Mouse (Mus musculus) lung, embryonic 14.5 days (tissue): ENCODE measurements around the gene Celf2. TPM values are rescaled to one million over a fixed set of nuclear protein-coding genes. Genes with fewer than 3 reads are reported as not detected.

ENCODE experiments used
- ATAC-seq: fragments of 200-750 bp; cut with Nextera tagmentation; 2 replicates; pipeline ENCODE4 v1.8.0; 2017; ENCODE audit warnings: mild to moderate bottlenecking, moderate TSS enrichment, moderate library complexity; ENCODE audit not compliant: insufficient read depth
- DNase-seq: peaks from one replicate; pipeline ENCODE4 v3.0.0-alpha.2; 2015
- H3K27ac ChIP-seq: fragments of 300-500 bp; sonication (generic); 2 replicates; pipeline ENCODE4 v1.5.1; 2014; ENCODE audit warnings: low read depth, mild to moderate bottlenecking, moderate library complexity
- H3K27me3 ChIP-seq: fragments of 300-500 bp; sonication (generic); 2 replicates; pipeline ENCODE4 v1.6.1; 2014; ENCODE audit warnings: low read length, control low read depth; ENCODE audit not compliant: insufficient read depth
- H3K36me3 ChIP-seq: fragments of 300-500 bp; sonication (generic); 2 replicates; pipeline ENCODE4 v1.6.1; 2014; ENCODE audit warnings: control low read depth; ENCODE audit not compliant: insufficient read depth
- H3K4me1 ChIP-seq: fragments of 300-500 bp; sonication (generic); 2 replicates; pipeline ENCODE4 v1.6.1; 2014; ENCODE audit warnings: antibody characterized with exemption, control low read depth; ENCODE audit not compliant: insufficient read depth
- H3K4me2 ChIP-seq: fragments of 300-500 bp; sonication (generic); 2 replicates; pipeline ENCODE4 v1.6.1; 2014; ENCODE audit warnings: mild to moderate bottlenecking
- H3K4me3 ChIP-seq: fragments of 300-500 bp; sonication (generic); 2 replicates; pipeline ENCODE4 v1.5.1; 2014; ENCODE audit warnings: low read depth, low read length
- H3K9ac ChIP-seq: fragments of 300-500 bp; sonication (generic); 2 replicates; pipeline ENCODE4 v1.6.1; 2014
- H3K9me3 ChIP-seq: fragments of 300-500 bp; sonication (generic); 2 replicates; pipeline ENCODE4 v1.6.1; 2016; ENCODE audit warnings: low read depth, low read length, control low read depth
- CTCF ChIP-seq: IDR thresholded peaks from 2 replicates; pipeline ENCODE4 v1.5.1; 2016; ENCODE audit warnings: antibody characterized with exemption, low read depth
- WGBS: fragments of 180-500 bp; shearing (Covaris S2); extraction: QIAGEN DNeasy Blood & Tissue Kit; methylation state at CpG from one replicate; pipeline ENCODE4 v1.1.7; 2014; 5-methylcytosine and 5-hydroxymethylcytosine counted together
- polyA plus RNA-seq: library from polyadenylated mRNA; unstranded; fragments of >200 nt; fragmentation: Nextera tagmentation; extraction: Ambion mirVana; gene quantifications from 2 replicates; pipeline ENCODE4 v1.2.1, GENCODE M21; 2014

Gene Celf2
- polyA plus RNA-seq, 1 experiment from 2014 or later, result 92.3 TPM

GRCm38 (mm10) chr2:6893095-6893494 lies 616.3 kb downstream of the Celf2 start:
- H3K9me3 ChIP-seq, result no peaks in the 10 kb centered on the region
- H3K27ac ChIP-seq, result no peak overlapping the region
- no peak for DNase-seq
- no peak overlapping the region for H3K4me2 ChIP-seq
- H3K27me3 ChIP-seq, result no peaks in the 10 kb centered on the region
- H3K4me3 ChIP-seq, result no peak overlapping the region
- no peak for TF ChIP-seq CTCF
- H3K4me1 ChIP-seq, result no peaks in the 10 kb centered on the region
- H3K9ac ChIP-seq, result no peak overlapping the region
- 74% methylated on average over 3 of the region's 3 CpGs for WGBS
- H3K36me3 ChIP-seq, result no peaks in the 10 kb centered on the region
- no peak for ATAC-seq

- Histone ChIP-seq H3K27ac (no peak overlapping the region), H3K36me3 (no peaks in the 10 kb centered on the region)
Observed at GRCm38 (mm10) chr2:6884796-6885711, 624.3 kb downstream of the Celf2 start.

DNA sequence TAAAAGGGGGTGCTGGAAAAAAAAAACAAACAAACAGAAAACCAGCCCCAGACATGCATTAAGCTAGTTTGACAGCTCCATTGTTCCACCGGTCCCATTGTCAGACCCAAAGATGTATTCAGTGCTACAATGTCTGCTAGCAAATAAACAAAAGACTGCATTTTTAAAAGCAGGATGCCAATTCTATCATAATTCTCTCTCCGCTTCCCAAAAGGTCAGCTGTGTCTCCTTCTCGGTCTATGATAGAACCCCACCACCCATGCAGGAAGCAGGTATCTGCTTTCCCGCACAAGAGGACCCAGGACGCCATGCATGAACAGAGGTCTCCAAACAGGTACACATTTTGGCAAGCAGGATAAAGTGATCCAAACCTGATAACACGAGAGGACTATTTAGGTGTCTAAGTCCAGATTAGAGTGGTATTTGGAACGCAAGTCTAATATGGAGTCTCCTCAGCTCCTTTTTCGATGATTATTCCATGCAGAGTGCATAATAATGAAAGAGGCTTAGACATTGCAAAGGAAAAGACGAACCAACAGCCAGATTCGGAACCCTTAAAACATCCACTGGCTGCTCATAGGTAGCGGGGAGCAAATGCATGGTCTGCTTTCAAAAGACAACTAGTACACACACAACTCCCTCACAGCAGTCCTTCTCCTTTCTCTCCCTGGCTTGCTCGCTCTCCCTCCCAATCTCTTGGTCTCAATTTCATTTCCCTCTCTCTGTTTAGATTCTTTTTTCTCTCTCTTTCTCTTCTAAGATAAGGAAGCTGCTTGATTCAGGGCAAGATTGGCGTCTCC lies 625.2 kb downstream of the Celf2 start:
- WGBS, result 69% methylated on average over 13 of the region's 13 CpGs
- DNase-seq (no peak), ATAC-seq (no peak)
- Histone ChIP-seq H3K36me3 (no peaks in the 10 kb centered on the region), H3K27me3 (no peaks in the 10 kb centered on the region), H3K9me3 (no peaks in the 10 kb centered on the region), H3K9ac (no peak overlapping the region), H3K4me2 (no peak overlapping the region), H3K4me3 (no peak overlapping the region), H3K27ac (no peak overlapping the region), H3K4me1 (no peaks in the 10 kb centered on the region)
- no peak for TF ChIP-seq CTCF

More at GRCm38 (mm10) chr2:6884796-6885711, 624.3 kb downstream of the Celf2 start:
- H3K4me3 ChIP-seq, result no peak overlapping the region
- DNase-seq, result no peak
- H3K27me3 ChIP-seq, result no peaks in the 10 kb centered on the region
- no peak for TF ChIP-seq CTCF
- no peak overlapping the region for H3K4me2 ChIP-seq
- WGBS, result 56% methylated on average over 8 of the region's 8 CpGs
- H3K9me3 ChIP-seq, result no peaks in the 10 kb centered on the region
- H3K4me1 ChIP-seq, result no peaks in the 10 kb centered on the region
- ATAC-seq, result no peak
- H3K9ac ChIP-seq, result no peak overlapping the region

DNA sequence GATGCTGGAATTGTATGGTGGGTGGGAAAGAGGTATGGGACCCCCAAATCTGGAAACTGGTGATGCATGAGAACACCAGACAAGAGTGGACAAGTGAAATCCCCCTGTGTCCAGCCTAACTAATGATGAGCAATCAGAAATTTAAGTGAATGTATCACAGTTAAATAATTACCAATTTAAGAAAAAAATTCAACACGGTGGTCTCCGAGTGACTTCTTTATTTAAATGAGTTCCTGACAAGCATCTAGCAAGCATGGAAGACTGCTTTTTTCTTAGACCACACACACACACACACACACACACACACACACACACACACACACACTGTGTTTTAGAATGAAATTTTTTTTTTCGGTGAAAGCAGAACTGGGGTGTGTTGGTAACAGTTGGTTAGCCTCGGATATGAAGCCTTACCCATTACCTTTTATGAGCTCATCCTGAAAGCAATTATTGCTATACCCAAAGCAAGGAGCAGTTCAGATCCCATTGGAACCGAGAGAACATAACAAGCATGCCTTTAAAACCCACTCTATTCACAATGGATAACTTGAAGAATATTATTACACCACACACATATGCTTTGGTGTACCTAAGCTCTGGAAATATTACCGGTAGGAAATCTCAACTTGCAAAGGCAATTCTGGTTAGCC lies 627.0 kb downstream of the Celf2 start:
- Histone ChIP-seq H3K4me1 (no peaks in the 10 kb centered on the region), H3K9me3 (no peaks in the 10 kb centered on the region), H3K36me3 (no peaks in the 10 kb centered on the region), H3K27ac (no peak overlapping the region), H3K27me3 (no peaks in the 10 kb centered on the region), H3K4me2 (no peak overlapping the region), H3K9ac (no peak overlapping the region), H3K4me3 (no peak overlapping the region)
- 85% methylated on average over 6 of the region's 6 CpGs for WGBS
- no peak for DNase-seq
- no peak for ATAC-seq
- no peak for TF ChIP-seq CTCF

GRCm38 (mm10) chr2:6880941-6881575 lies 628.3 kb downstream of the Celf2 start:
- H3K27me3 ChIP-seq, result no peaks in the 10 kb centered on the region
- H3K4me1 ChIP-seq, result no peaks in the 10 kb centered on the region
- 84% methylated on average over 6 of the region's 6 CpGs for WGBS
- ATAC-seq, result no peak
- no peak overlapping the region for H3K9ac ChIP-seq
- no peaks in the 10 kb centered on the region for H3K36me3 ChIP-seq
- H3K4me3 ChIP-seq, result no peak overlapping the region
- DNase-seq, result no peak
- no peak for TF ChIP-seq CTCF
- no peak overlapping the region for H3K4me2 ChIP-seq
- no peaks in the 10 kb centered on the region for H3K9me3 ChIP-seq
- no peak overlapping the region for H3K27ac ChIP-seq

DNA sequence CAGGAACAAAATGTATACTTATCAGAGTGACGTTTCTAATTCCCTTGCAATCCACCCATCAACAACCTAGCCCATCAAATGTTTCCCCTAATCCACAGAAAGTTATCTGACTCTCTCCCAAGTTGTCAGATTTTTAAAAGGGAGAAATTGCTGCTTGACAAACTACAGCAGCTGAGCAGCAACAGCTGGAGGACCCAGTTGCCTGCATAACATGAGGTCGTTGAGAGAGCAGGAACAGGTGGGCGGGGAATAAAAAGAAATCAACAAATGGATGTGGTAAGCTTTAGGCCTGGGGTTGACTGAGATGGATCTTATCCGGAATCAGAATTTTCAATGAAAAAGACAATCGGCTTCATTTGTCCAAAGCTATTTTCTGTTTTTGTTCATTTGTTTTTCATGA lies 632.3 kb downstream of the Celf2 start:
- no peak overlapping the region for H3K27ac ChIP-seq
- no peaks in the 10 kb centered on the region for H3K9me3 ChIP-seq
- no peak for TF ChIP-seq CTCF
- H3K27me3 ChIP-seq, result no peaks in the 10 kb centered on the region; the same call in 1 of the 2 replicates
- WGBS, result 50% methylated on average over 5 of the region's 5 CpGs
- no peaks in the 10 kb centered on the region for H3K4me1 ChIP-seq
- no peak for DNase-seq
- no peak overlapping the region for H3K9ac ChIP-seq
- no peaks in the 10 kb centered on the region for H3K36me3 ChIP-seq
- H3K4me2 ChIP-seq, result no peak overlapping the region
- H3K4me3 ChIP-seq, result no peak overlapping the region
- no peak for ATAC-seq
